Mouse (Mus musculus) ES-Bruce4 (cell line): Measurements from ENCODE around the gene Gm128. TPM values are rescaled to one million over a fixed set of nuclear protein-coding genes. Genes with fewer than 3 reads are reported as not detected.
A peak's percentile ranks its signal among the peaks of the same experiment; 100 is the strongest.
"Not testable (repeated sequence)": the region's sequence is repeated elsewhere in the genome, so short reads cannot be mapped to it uniquely, and the experiment has no call there.

Source experiments
- H3K27ac ChIP-seq: 2 replicates; pipeline ENCODE4 v1.5.1; 2012; ENCODE audit warnings: low read length, inconsistent platforms; ENCODE audit not compliant: insufficient read depth
- H3K27me3 ChIP-seq: 2 replicates; pipeline ENCODE4 v1.6.1; 2012; ENCODE audit warnings: mild to moderate bottlenecking, low read length, inconsistent platforms; ENCODE audit not compliant: control insufficient read depth, poor library complexity, insufficient read depth, severe bottlenecking
- H3K36me3 ChIP-seq: 2 replicates; pipeline ENCODE4 v1.6.1; 2012; ENCODE audit warnings: inconsistent platforms, mild to moderate bottlenecking, low read length, moderate library complexity; ENCODE audit not compliant: control insufficient read depth, poor library complexity, insufficient read depth, severe bottlenecking
- H3K4me1 ChIP-seq: one replicate; pipeline ENCODE4 v1.8.1; 2011; ENCODE audit warnings: low read length; ENCODE audit not compliant: control insufficient read depth, insufficient read depth
- H3K4me3 ChIP-seq: 2 replicates; pipeline ENCODE4 v1.5.1; 2011; ENCODE audit warnings: low read depth, mild to moderate bottlenecking, low read length
- H3K9ac ChIP-seq: 2 replicates; pipeline ENCODE4 v1.6.1; 2012; ENCODE audit warnings: low read depth, mild to moderate bottlenecking, inconsistent platforms; ENCODE audit not compliant: poor library complexity, severe bottlenecking
- H3K9me3 ChIP-seq: replicated peaks from 2 replicates; pipeline ENCODE4 v1.6.1; 2012; ENCODE audit warnings: mild to moderate bottlenecking, low read length, inconsistent platforms; ENCODE audit not compliant: control insufficient read depth, poor library complexity, insufficient read depth, severe bottlenecking
- CTCF ChIP-seq: IDR thresholded peaks from one replicate; pipeline ENCODE4 v1.8.1; 2011; ENCODE audit warnings: low read depth, low read length
- EP300 ChIP-seq: IDR thresholded peaks from 2 replicates; pipeline ENCODE4 v1.6.1; 2011; ENCODE audit warnings: low read depth, low read length; ENCODE audit not compliant: insufficient read depth
- POLR2A ChIP-seq: IDR thresholded peaks from one replicate; pipeline ENCODE4 v1.8.1; 2011; ENCODE audit warnings: low read length; ENCODE audit not compliant: insufficient read depth
- polyA plus RNA-seq: library from polyadenylated mRNA; stranded (reverse); fragments of >200 nt; gene quantifications from 2 replicates; pipeline ENCODE4 v1.2.4, GENCODE M21; 2011; ENCODE audit warnings: low read depth; ENCODE audit not compliant: missing spikeins, insufficient read depth, insufficient read length

Gene Gm128
- polyA plus RNA-seq, 1 experiment: 1.2 TPM

DNA sequence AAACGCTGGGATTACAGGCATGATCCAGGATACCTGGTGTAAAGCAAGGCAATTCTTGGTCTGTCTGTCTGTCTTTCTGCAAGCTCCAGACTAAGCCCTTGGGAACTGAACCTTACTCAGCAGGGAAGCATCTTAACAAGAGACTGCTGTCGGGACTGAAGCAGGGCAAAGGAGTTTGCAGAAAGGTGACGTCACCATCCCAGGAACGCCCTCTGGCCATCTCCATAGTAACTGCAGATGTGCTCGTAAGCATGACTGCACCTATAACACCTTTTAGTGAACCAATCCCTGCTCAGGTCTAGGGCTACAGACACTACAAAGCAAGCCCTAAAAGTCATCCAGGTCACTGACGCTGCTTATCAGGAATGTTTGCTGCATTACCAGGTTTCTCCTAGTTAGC lies 17.1 kb downstream of the Gm128 start:
- Histone ChIP-seq H3K9me3 (no peaks in the 10 kb centered on the region), H3K36me3 (peaks cover 15% of the 10 kb centered on the region), H3K9ac (no peak overlapping the region), H3K27me3 (no peaks in the 10 kb centered on the region), H3K27ac (no peak overlapping the region), H3K4me3 (no peak overlapping the region), H3K4me1 (no peaks in the 10 kb centered on the region)
- TF ChIP-seq POLR2A: no peak
- TF ChIP-seq EP300: 0 out of 2 replicates have a peak, but pooled peaks have one; percentile 8

DNA sequence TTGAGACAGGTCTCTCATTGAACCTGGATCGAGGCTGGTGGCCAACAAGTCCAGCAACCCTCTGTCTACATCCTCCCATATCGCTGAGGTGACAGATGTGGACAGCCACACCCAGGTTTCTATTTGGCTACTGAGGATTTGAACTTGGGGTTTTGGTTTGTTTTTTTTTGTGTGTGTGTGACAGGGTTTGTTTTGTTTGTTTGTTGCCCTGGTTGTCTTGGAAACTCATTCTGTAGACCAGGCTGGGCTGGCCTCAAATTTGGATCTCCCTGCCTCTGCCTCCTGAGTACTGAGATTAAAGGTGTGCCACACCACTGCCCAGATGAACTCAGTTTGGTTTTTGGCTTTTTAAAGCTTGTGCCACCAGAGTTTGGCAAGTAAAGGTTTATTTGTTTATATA lies 18.4 kb downstream of the Gm128 start:
- no peak overlapping the region for H3K4me3 ChIP-seq
- H3K27me3 ChIP-seq: no peaks in the 10 kb centered on the region
- no peak overlapping the region for H3K27ac ChIP-seq
- H3K4me1 ChIP-seq: no peaks in the 10 kb centered on the region
- peaks cover 16% of the 10 kb centered on the region for H3K36me3 ChIP-seq
- H3K9me3 ChIP-seq: no peaks in the 10 kb centered on the region
- TF ChIP-seq EP300 (no peak), POLR2A (no peak)
- H3K9ac ChIP-seq: no peak overlapping the region

DNA sequence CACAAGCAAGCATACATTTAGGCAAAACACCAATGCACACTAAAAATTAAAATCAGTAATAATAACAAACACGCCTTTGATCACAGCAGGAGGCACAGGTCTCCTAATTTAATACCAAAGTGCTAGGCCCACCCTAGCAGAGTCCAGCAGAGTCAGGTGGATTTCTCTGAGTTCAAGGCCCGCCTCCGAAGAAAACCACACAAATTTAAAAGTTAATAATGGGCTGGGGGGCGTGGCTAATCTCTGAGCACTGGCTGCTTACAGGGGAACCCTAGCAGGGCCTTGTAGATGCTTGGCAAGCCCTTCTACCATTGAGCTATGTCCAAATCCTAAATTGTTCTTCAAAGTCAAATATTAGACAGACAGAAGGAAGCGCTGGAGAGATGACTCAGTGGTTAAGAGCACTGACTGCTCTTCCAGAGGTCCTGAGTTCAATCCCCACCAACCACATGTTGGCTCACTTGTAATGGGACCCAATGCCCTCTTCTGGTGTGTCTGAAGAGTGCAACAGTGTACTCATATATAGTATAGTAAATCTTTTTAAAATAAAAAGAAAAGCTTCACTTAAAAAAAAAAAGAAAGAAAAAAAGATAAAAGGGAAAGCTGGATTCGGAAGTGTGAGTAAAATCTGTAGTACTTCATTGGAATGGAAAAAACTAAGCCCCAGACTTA lies 22.8 kb downstream of the Gm128 start:
- no peaks in the 10 kb centered on the region for H3K4me1 ChIP-seq
- H3K4me3 ChIP-seq: peak overlapping the region; percentile 76
- H3K36me3 ChIP-seq: peaks cover 23% of the 10 kb centered on the region
- no peaks in the 10 kb centered on the region for H3K9me3 ChIP-seq
- no peak for TF ChIP-seq POLR2A
- TF ChIP-seq EP300: no peak
- no peak for TF ChIP-seq CTCF
- peak overlapping the region; percentile 90 for H3K9ac ChIP-seq
- H3K27me3 ChIP-seq: no peaks in the 10 kb centered on the region
- peak overlapping the region; percentile 74 for H3K27ac ChIP-seq

DNA sequence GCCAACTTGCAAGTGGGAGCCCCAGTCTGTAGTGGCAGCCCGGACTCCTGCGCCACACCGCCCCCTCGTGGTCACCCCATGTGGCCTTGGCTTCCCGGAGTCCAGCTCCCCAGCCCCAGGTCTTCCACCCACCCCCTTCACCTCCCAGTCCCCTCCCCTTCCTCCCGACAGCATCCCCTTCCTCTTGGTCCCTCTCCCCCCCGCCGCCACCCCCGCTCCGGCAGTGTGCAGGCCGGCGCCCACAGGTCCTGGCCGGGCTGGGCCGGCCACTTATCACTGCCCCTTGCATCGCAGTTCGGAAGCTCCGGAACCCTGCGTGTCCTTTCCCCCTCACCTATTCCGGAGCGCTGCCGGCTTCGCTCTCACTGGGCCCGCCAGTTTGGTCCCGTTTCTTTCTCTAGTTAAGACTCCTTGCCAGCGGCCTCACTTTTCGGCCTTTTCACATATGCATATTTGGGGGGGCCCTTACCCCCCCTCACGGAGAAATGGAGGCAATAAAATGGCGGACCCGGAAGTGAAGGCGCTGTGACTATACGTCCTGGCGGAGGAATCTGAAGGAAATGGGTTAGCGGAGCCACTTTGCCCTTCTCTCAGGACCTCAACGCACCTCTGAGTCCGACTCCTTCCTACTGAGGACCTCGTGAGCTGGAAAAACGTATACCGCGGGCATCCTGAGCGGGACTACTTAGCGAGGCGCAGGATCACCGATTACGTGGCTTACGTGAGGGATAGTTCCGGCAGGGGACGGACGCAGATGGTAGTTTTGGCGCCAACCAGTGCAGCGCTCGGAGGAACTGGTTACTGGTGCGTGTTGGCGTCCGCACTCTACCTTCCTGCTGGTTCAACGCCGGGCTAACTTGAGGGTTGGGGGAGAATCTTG lies 23.9 kb downstream of the Gm128 start, which contains the start of gene Gabpb2:
Gene Gabpb2, minus strand, starts transcription at position 662 of the 880 bp plus-strand sequence.
- H3K27ac ChIP-seq: peak within 1 kb of the TSS; percentile 74
- no peaks in the 10 kb centered on the region for H3K27me3 ChIP-seq
- peaks cover 17% of the 10 kb centered on the region for H3K36me3 ChIP-seq
- peak; percentile 82 for TF ChIP-seq CTCF
- TF ChIP-seq EP300: peak; percentile 76; the same call in 1 of the 2 replicates
- peak; percentile 93 for TF ChIP-seq POLR2A
- H3K9me3 ChIP-seq: no peaks in the 10 kb centered on the region
- H3K4me1 ChIP-seq: no peaks in the 10 kb centered on the region
- peak within 1 kb of the TSS; percentile 90 for H3K9ac ChIP-seq
- peak within 1 kb of the TSS; percentile 76 for H3K4me3 ChIP-seq

DNA sequence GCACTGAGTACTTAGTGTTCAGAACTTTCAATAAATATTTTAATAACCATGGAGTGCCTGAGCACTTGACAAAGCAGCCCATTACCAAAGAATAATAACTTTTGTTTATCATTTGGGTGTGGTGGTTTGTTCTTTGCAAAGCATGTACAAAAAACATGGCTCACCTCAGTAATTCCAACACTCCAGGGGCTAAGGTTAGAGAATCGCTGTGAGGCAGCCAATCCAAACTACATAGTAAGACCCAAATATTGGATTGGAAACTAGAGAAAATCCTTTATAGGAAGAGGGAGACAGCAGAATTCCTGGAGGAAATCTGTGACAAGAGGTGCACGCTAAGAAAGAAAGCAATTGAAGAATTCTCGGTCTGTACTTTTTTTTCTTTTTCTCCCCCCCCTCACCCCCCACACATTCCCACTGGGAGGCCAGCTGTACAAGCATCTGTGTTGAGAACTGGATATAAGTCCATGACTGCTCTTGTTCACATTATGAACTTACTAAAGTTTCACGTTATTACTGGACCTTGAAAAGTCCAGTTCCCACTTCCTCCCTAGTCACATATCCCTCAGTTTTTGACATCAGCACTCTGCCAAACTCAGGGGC lies 24.6 kb downstream of the Gm128 start:
- Histone ChIP-seq H3K9ac (peak overlapping the region; percentile 90), H3K4me3 (peak overlapping the region; percentile 58), H3K9me3 (no peaks in the 10 kb centered on the region), H3K27ac (peak overlapping the region; percentile 45; the same call in 1 of the 2 replicates), H3K27me3 (no peaks in the 10 kb centered on the region), H3K4me1 (no peaks in the 10 kb centered on the region), H3K36me3 (peaks cover 15% of the 10 kb centered on the region)
- no peak for TF ChIP-seq POLR2A
- no peak for TF ChIP-seq EP300
- TF ChIP-seq CTCF: no peak

DNA sequence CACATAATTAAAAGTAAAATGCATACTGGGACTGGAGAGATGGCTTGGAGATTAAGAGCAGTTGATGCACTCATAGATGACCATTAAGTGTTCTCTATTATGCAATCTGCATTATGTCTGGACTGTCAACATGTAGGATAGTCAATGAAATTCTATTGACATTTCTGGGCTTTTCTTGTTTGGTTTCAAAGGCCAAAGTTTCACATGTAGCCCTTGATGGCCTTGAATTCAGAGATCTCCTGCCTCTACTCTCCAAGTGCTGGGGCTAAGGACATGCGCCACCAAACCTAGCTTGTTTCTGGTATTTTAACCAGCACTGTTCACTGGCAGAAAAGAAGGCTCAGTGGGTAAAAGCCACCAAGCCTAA lies 27.8 kb downstream of the Gm128 start:
- TF ChIP-seq CTCF (no peak), EP300 (no peak), POLR2A (no peak)
- Histone ChIP-seq H3K27ac (no peak overlapping the region), H3K9ac (no peak overlapping the region), H3K4me1 (no peaks in the 10 kb centered on the region), H3K27me3 (no peaks in the 10 kb centered on the region), H3K9me3 (no peaks in the 10 kb centered on the region), H3K36me3 (peaks cover 15% of the 10 kb centered on the region), H3K4me3 (no peak overlapping the region)

DNA sequence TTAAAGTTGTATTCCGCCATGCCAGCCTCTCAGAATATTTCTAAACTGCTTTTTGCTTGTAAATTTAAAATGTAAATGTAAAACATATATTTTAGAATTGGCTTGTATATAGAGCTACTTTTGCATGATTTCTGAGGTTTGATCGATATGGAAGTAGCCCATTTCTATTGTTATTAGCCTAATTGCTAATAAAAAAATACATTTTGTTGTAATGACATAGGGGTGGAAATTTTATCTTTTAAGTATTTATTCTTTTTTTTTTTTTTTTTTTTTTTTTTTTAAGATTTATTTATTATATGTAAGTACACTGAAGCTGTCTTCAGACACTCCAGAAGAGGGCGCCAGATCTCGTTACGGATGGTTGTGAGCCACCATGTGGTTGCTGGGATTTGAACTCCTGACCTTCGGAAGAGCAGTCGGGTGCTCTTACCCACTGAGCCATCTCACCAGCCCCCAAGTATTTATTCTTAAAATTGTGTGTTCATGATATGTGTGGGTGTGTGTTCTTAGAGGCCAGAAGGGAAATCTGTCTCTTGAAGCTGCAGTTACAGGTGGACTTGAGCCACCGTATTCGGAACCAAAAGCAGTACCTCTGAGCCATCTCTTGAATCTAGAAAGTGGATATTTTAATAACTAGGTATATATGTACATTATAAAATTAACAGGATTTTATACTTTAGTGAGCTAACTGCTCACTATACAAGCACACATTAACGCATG lies 28.3 kb downstream of the Gm128 start:
- not testable (repeated sequence) for H3K4me3 ChIP-seq, H3K4me1 ChIP-seq, H3K27ac ChIP-seq, H3K9ac ChIP-seq, H3K27me3 ChIP-seq, H3K9me3 ChIP-seq
- H3K36me3 ChIP-seq: peaks cover 15% of the 10 kb centered on the region
